Mouse (Mus musculus): Measurements from ENCODE around the gene Snx17. TPM values are rescaled to one million over a fixed set of nuclear protein-coding genes. Genes with fewer than 3 reads are reported as not detected.
A peak's percentile ranks its signal among the peaks of the same experiment; 100 is the strongest.
"Not testable (repeated sequence)": the region's sequence is repeated elsewhere in the genome, so short reads cannot be mapped to it uniquely, and the experiment has no call there.

Gene Snx17
- polyA plus RNA-seq, 1 experiment = 134 TPM

- no peak for TF ChIP-seq CTCF (IDR thresholded peaks at IDR 0.05; ENCODE audit: borderline replicate concordance, control insufficient read depth, extremely low read depth, insufficient read depth, low read length, poor library complexity)
- TF ChIP-seq POLR2A (IDR thresholded peaks at IDR 0.05; ENCODE audit: control insufficient read depth, extremely low read depth, insufficient read depth, low read length, poor library complexity) = no peak
- H3K27ac ChIP-seq (ENCODE audit: control insufficient read depth, insufficient read depth, low read length) = no peak overlapping the region
- H3K4me3 ChIP-seq (ENCODE audit: control insufficient read depth, insufficient read depth, low read length) = no peak overlapping the region
- H3K4me1 ChIP-seq (replicated peaks; ENCODE audit: control insufficient read depth, insufficient read depth, low read length) = peaks cover 13% of the 10 kb centered on the region
- no peak for DNase-seq
- WGBS = 96% methylated on average over 6 of the region's 6 CpGs
- no peaks in the 10 kb centered on the region for H3K27me3 ChIP-seq (ENCODE audit: control insufficient read depth, insufficient read depth, low read length)
- H3K36me3 ChIP-seq (ENCODE audit: control insufficient read depth, insufficient read depth, low read length) = peaks cover 50% of the 10 kb centered on the region
Observed at GRCm38 (mm10) chr5:31204421-31204820, 11.4 kb downstream of the Snx17 start.

DNA sequence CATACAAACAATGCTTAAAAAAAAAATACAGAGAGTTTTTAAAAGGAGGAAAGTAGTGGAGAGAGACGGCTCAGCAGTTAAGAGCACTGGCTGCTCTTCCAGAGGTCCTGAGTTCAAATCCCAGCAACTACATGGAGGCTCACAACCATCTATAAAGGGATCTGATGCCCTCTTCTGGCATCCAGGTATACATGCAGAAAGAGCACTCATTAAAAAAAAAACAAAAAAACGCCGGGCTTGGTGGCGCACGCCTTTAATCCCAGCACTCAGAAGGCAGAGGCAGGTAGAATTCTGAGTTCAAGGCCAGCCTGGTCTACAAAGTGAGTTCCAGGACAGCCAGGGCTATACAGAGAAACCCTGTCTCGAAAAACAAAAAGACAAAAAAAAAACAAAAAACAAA is 23.5 kb downstream of the Snx17 start:
- H3K4me3 ChIP-seq (ENCODE audit: control insufficient read depth, insufficient read depth, low read length); H3K4me1 ChIP-seq (replicated peaks; ENCODE audit: control insufficient read depth, insufficient read depth, low read length); H3K27ac ChIP-seq (ENCODE audit: control insufficient read depth, insufficient read depth, low read length); H3K27me3 ChIP-seq (ENCODE audit: control insufficient read depth, insufficient read depth, low read length); H3K36me3 ChIP-seq (ENCODE audit: control insufficient read depth, insufficient read depth, low read length); DNase-seq: not testable (repeated sequence)
- WGBS = 88% methylated on average over 6 of the region's 6 CpGs

DNA sequence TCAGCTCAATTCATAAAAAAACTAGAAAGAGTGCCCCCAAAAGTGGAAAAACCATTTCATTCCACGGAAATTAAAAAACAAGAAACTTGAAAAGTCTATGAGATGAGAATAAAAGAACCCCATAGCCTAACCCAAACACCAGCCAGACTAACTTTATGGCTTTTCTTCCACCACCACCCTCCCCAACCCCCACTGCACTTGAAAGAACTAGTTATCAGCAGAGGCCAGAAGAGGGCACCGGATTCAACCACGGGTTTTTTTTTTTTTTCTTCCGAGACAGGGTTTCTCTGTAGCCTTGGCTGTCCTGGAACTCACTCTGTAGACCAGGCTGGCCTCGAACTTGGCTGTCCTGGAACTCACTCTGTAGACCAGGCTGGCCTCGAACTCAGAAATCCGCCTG is 25.3 kb downstream of the Snx17 start:
- Histone ChIP-seq H3K36me3 (ENCODE audit: control insufficient read depth, insufficient read depth, low read length) (no peaks in the 10 kb centered on the region), H3K27me3 (ENCODE audit: control insufficient read depth, insufficient read depth, low read length) (no peaks in the 10 kb centered on the region), H3K27ac (ENCODE audit: control insufficient read depth, insufficient read depth, low read length) (no peak overlapping the region), H3K4me1 (replicated peaks; ENCODE audit: control insufficient read depth, insufficient read depth, low read length) (peaks cover 9% of the 10 kb centered on the region), H3K4me3 (ENCODE audit: control insufficient read depth, insufficient read depth, low read length) (no peak overlapping the region)
- no peak for DNase-seq
- WGBS = 33% methylated on average over 7 of the region's 7 CpGs
- TF ChIP-seq POLR2A (IDR thresholded peaks at IDR 0.05; ENCODE audit: control insufficient read depth, extremely low read depth, insufficient read depth, low read length, poor library complexity) (no peak), CTCF (IDR thresholded peaks at IDR 0.05; ENCODE audit: borderline replicate concordance, control insufficient read depth, extremely low read depth, insufficient read depth, low read length, poor library complexity) (no peak)

DNA sequence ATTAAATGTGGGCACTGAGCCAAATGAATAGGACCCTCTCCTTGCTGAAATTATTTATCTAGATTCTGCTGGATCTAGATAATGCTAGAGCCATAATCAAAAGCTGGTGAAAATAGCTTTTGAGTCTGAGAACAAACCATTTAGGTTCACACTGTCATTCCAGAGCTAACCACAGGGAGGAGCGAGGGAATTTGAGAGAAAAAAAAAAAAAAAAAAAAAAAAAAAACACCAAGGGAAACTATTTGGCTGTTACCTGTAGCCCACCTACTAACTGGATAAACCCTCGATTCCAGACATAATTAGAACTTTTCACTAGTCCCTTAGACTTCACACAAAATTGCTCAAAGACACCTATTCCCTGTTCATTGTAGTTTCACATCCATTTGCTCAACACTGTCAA is 26.0 kb downstream of the Snx17 start:
- Histone ChIP-seq H3K4me1 (replicated peaks; ENCODE audit: control insufficient read depth, insufficient read depth, low read length) (peaks cover 9% of the 10 kb centered on the region), H3K27me3 (ENCODE audit: control insufficient read depth, insufficient read depth, low read length) (no peaks in the 10 kb centered on the region), H3K27ac (ENCODE audit: control insufficient read depth, insufficient read depth, low read length) (no peak overlapping the region), H3K36me3 (ENCODE audit: control insufficient read depth, insufficient read depth, low read length) (no peaks in the 10 kb centered on the region), H3K4me3 (ENCODE audit: control insufficient read depth, insufficient read depth, low read length) (no peak overlapping the region)
- WGBS = 1% methylated on average over 2 of the region's 2 CpGs
- no peak for TF ChIP-seq POLR2A (IDR thresholded peaks at IDR 0.05; ENCODE audit: control insufficient read depth, extremely low read depth, insufficient read depth, low read length, poor library complexity)
- no peak for TF ChIP-seq CTCF (IDR thresholded peaks at IDR 0.05; ENCODE audit: borderline replicate concordance, control insufficient read depth, extremely low read depth, insufficient read depth, low read length, poor library complexity)
- no peak for DNase-seq

DNA sequence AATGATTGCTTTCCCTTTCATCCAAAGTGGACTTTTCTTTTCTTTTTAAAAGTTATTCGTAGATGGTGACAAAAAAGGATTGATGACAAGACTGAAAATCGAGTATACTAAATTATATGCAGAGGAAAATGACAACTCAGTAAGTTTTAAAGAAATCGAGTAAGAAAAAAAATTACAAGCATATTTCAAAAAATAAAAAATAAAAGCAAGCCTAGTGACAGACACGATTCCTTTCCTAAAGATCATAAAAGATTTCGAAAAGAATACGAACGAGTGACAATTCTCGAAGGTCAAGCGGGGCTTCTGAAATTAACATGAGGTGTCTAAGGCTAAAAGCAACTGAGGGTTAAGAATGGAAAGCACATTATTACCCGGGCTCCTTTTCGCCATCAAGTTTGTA is 26.4 kb downstream of the Snx17 start:
- 2% methylated on average over 11 of the region's 11 CpGs for WGBS
- Histone ChIP-seq H3K4me1 (replicated peaks; ENCODE audit: control insufficient read depth, insufficient read depth, low read length) (peaks cover 9% of the 10 kb centered on the region), H3K27ac (ENCODE audit: control insufficient read depth, insufficient read depth, low read length) (no peak overlapping the region), H3K27me3 (ENCODE audit: control insufficient read depth, insufficient read depth, low read length) (no peaks in the 10 kb centered on the region), H3K4me3 (ENCODE audit: control insufficient read depth, insufficient read depth, low read length) (peak overlapping the region; percentile 81), H3K36me3 (ENCODE audit: control insufficient read depth, insufficient read depth, low read length) (no peaks in the 10 kb centered on the region)
- no peak for TF ChIP-seq CTCF (IDR thresholded peaks at IDR 0.05; ENCODE audit: borderline replicate concordance, control insufficient read depth, extremely low read depth, insufficient read depth, low read length, poor library complexity)
- TF ChIP-seq POLR2A (IDR thresholded peaks at IDR 0.05; ENCODE audit: control insufficient read depth, extremely low read depth, insufficient read depth, low read length, poor library complexity) = no peak
- no peak for DNase-seq

GRCm38 (mm10) chr5:31219911-31220447 is 27.0 kb downstream of the Snx17 start:
- H3K27me3 ChIP-seq (ENCODE audit: control insufficient read depth, insufficient read depth, low read length) = no peaks in the 10 kb centered on the region
- H3K36me3 ChIP-seq (ENCODE audit: control insufficient read depth, insufficient read depth, low read length) = no peaks in the 10 kb centered on the region
- 0% methylated on average over 40 of the region's 40 CpGs for WGBS
- peak overlapping the region; percentile 81 for H3K4me3 ChIP-seq (ENCODE audit: control insufficient read depth, insufficient read depth, low read length)
- peak overlapping the region; percentile 37 for H3K27ac ChIP-seq (ENCODE audit: control insufficient read depth, insufficient read depth, low read length)
- no peak for DNase-seq
- H3K4me1 ChIP-seq (replicated peaks; ENCODE audit: control insufficient read depth, insufficient read depth, low read length) = peaks cover 9% of the 10 kb centered on the region
- TF ChIP-seq POLR2A (IDR thresholded peaks at IDR 0.05; ENCODE audit: control insufficient read depth, extremely low read depth, insufficient read depth, low read length, poor library complexity) (no peak), CTCF (IDR thresholded peaks at IDR 0.05; ENCODE audit: borderline replicate concordance, control insufficient read depth, extremely low read depth, insufficient read depth, low read length, poor library complexity) (peak; percentile 12; the same call in 1 of the 2 replicates)

Measured in thymus, adult 2 months (tissue).